Mouse (Mus musculus): Measurements from ENCODE around the gene Cldn4. TPM values are rescaled to one million over a fixed set of nuclear protein-coding genes. Genes with fewer than 3 reads are reported as not detected.
"Not testable (repeated sequence)": the region's sequence is repeated elsewhere in the genome, so short reads cannot be mapped to it uniquely, and the experiment has no call there.

Gene Cldn4
- total RNA-seq, 2 experiments from 2014 or later, result not detected

- intact Hi-C loops (cut with DNase I), result no loop called here
- no peak for DNase-seq (ENCODE audit: low spot score in 2 of 2)
Observed at GRCm38 (mm10) chr5:134936626-134937185, 10.0 kb downstream of the Cldn4 start.

GRCm38 (mm10) chr5:134936051-134936450 is 10.7 kb downstream of the Cldn4 start:
- intact Hi-C loops (cut with DNase I), result no loop called here
- DNase-seq (ENCODE audit: low spot score in 2 of 2), result no peak

DNA sequence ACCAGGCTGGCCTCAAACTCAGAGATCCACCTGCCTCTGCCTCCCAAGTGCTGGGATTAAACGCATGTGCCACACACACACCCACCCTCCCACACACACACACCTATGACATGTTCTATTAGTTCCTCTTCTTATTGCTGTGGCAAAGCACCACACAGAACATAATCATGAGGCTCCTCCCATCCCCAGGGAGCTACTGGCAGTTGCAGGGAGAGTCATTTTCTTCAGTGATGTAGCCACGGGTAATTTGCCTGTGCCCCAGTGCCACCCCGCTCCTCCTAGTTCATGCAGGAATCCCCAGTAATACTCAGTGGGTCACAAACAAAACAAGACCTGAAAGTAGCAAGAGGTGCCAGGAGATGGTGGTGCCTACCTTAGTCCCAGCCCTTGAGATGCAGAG is 12.1 kb downstream of the Cldn4 start:
- intact Hi-C loops (cut with DNase I), result no loop called here
- DNase-seq (ENCODE audit: low spot score in 2 of 2), result no peak

DNA sequence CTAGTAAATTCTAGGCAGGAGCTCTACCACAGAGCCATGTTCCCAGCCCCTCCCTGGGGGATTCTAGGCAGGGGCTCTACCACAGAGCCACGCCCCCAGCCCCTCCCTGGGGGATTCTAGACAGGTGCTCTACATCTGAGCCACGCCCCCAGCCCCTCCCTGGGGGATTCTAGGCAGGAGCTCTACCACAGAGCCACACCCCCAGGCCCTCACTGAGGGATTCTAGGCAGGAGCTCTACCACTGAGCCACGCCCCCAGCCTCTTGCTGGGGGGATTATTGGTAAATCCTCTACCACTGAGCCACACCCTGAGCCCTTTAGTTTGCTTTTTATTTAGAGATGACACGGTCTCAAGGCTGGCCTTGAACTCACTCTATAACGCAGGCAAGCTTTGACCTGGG is 13.0 kb downstream of the Cldn4 start:
- intact Hi-C loops (cut with DNase I), result loop anchor here (2.0 kb wide), 1 partner anchor 31 kb away; no protein-coding TSS in a partner anchor
- not testable (repeated sequence) for DNase-seq (ENCODE audit: low spot score in 2 of 2)

DNA sequence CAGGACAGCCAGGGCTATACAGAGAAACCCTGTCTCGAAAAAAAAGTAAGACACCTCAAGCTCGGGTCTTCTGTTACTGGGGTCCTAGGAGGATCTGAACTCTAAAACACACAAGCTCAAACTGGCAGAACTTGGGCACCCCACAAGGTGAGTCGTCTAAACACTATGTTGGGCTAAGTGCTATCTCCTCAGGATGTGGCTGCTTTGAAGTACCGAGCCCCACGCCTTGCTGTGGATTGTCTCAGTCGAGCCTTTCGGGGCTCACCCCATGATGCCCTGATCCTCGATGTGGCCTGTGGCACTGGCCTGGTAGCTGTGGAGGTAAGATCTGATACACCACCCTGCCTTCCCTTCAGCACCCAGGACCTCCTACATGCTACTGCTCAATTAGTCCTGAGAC is 13.5 kb downstream of the Cldn4 start:
- no peak for DNase-seq (ENCODE audit: low spot score in 2 of 2)
- intact Hi-C loops (cut with DNase I), result loop anchor here (2.0 kb wide), 1 partner anchor 32 kb away; no protein-coding TSS in a partner anchor

DNA sequence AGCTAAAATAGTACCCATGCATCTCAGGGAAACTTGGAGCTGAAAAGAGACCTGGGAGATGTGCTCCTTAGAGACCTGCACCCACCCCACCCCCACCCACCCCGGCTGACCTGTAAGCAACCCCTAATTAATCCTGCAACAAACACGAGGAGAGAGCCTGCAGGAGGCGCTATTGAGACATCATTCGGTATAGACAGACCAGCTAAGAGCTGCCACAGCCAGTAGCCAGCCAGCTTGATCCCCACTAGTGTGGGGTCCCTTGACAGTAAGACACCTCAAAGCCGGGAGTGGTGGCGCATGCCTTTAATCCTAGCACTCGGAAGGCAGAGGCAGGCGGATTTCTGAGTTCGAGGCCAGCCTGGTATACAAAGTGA is 13.8 kb downstream of the Cldn4 start:
- peak; percentile 22 to 25 for DNase-seq (ENCODE audit: low spot score in 2 of 2)
- intact Hi-C loops (cut with DNase I), result loop anchor here (2.0 kb wide), 1 partner anchor 32 kb away; no protein-coding TSS in a partner anchor

- intact Hi-C loops (cut with DNase I), result loop anchor here (2.0 kb wide), 1 partner anchor 32 kb away; no protein-coding TSS in a partner anchor
- DNase-seq (ENCODE audit: low spot score in 2 of 2), result peak; percentile 78 to 88
Observed at GRCm38 (mm10) chr5:134932179-134932902, 14.4 kb downstream of the Cldn4 start, which contains the start of gene Mettl27. Gene Mettl27, plus strand, starts transcription at chr5:134932368.

GRCm38 (mm10) chr5:134929988-134930387 is 16.7 kb downstream of the Cldn4 start:
- no peak for DNase-seq (ENCODE audit: low spot score in 2 of 2)
- intact Hi-C loops (cut with DNase I), result no loop called here

DNA sequence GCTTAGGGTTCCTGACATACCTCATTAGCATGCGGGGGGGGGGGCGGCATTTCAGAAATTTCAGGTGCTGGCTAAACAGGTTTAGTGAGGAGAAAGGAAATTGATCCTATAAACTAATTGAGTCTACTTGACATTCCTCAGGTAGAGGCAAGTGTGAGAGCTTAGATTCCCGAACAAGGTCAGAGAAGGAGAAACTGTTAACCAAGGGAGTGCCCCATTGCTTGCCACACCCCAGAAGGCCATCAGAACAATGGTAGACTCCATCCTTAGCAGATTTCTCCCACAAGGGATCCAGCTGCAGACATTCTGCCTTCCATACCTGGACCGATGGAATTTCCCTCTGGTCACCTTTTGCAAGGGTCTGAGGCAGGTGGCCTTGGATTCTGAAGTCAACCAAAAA is 20.0 kb downstream of the Cldn4 start:
- DNase-seq (ENCODE audit: low spot score in 2 of 2), result no peak
- intact Hi-C loops (cut with DNase I), result no loop called here

GRCm38 (mm10) chr5:134923141-134923540 is 23.6 kb downstream of the Cldn4 start:
- intact Hi-C loops (cut with DNase I), result no loop called here
- DNase-seq (ENCODE audit: low spot score in 2 of 2), result no peak

DNA sequence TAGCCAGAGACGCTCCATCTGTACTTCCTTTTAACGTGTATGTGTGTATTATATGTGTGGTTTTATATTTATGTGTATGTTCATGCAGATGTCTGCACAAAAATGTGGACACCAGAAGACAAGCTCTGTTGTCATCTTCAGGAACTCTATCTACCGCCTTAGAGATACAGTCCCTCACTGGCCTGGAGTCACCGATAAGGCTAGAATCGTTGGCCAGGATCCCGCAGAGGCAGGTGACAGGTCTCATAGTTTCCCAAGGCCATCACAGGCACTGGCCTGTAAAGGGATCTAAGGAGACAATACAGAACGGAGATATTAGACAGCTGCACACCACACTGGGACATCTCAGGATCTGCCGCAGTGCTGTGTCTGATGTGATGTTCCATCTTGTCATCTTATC is 25.6 kb downstream of the Cldn4 start:
- intact Hi-C loops (cut with DNase I), result no loop called here
- DNase-seq (ENCODE audit: low spot score in 2 of 2), result no peak

GRCm38 (mm10) chr5:134920106-134920687 is 26.5 kb downstream of the Cldn4 start:
- intact Hi-C loops (cut with DNase I), result no loop called here
- peak in 1 of 2 experiments; percentile 17 for DNase-seq (ENCODE audit: low spot score in 2 of 2)

- DNase-seq (ENCODE audit: low spot score in 2 of 2), result no peak
- intact Hi-C loops (cut with DNase I), result no loop called here
Observed at GRCm38 (mm10) chr5:134919097-134919496, 27.6 kb downstream of the Cldn4 start.

- intact Hi-C loops (cut with DNase I), result no loop called here
- peak; percentile 21 to 22 for DNase-seq (ENCODE audit: low spot score in 2 of 2)
Observed at GRCm38 (mm10) chr5:134918071-134918832, 28.5 kb downstream of the Cldn4 start.

GRCm38 (mm10) chr5:134915311-134915710 is 31.4 kb downstream of the Cldn4 start, which contains the start of gene Cldn13:
Gene Cldn13, minus strand, starts transcription at chr5:134915526.
- DNase-seq (ENCODE audit: low spot score in 2 of 2), result no peak
- intact Hi-C loops (cut with DNase I), result no loop called here

GRCm38 (mm10) chr5:134914510-134914909 is 32.2 kb downstream of the Cldn4 start:
- intact Hi-C loops (cut with DNase I), result no loop called here
- DNase-seq (ENCODE audit: low spot score in 2 of 2), result no peak

DNA sequence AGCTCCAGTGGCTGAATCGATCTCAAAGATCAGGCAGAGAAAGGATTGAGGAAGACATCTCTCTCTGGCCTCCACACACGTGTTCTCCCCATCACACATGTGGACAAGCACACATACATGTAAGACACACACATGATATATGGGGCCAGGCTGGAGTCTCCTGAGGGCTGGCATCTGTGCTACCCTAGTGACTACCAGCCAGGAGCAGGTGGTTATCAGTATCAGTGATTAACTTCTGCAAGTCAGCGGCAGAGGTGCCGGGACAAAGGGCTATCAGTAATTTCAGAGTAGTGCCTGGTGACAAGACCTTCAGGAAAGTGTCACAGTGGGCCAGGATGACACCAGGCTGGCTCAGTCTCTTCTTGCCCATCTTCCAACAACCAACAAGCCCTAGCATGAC is 33.0 kb downstream of the Cldn4 start:
- no peak for DNase-seq (ENCODE audit: low spot score in 2 of 2)
- intact Hi-C loops (cut with DNase I), result no loop called here

DNA sequence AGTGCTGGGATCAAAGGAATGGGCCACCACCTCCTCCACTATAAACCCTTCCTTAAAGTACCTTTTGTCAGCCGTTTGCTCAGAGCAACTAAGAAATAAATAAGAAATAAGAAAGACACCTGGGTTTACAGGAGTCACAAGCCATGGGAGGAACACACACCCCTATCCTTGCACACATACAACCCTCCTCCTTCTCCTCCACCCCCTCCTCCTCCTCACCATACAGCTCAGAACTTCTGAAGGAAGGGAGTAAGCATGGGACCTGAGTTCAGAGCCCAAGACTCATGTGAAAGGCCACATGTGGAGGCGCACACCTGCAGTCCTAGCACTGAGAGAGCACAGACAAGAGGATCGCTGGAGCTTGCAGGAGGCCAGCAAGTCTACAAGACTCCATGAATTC is 33.4 kb downstream of the Cldn4 start:
- DNase-seq (ENCODE audit: low spot score in 2 of 2), result no peak
- intact Hi-C loops (cut with DNase I), result no loop called here

- intact Hi-C loops (cut with DNase I), result no loop called here
Observed at GRCm38 (mm10) chr5:134911901-134912300, 34.8 kb downstream of the Cldn4 start.

GRCm38 (mm10) chr5:134907135-134907534 is 39.6 kb downstream of the Cldn4 start:
- peak; percentile 93 to 97 for DNase-seq (ENCODE audit: low spot score in 2 of 2)
- intact Hi-C loops (cut with DNase I), result loop anchor here (1.0 to 10.0 kb wide), 2 partner anchors 59 to 412 kb away; no protein-coding TSS in a partner anchor

More at GRCm38 (mm10) chr5:134911901-134912300, 34.8 kb downstream of the Cldn4 start:
- DNase-seq (ENCODE audit: low spot score in 2 of 2), result no peak

All from left cerebral cortex, postnatal 25 days (tissue).